Mouse (Mus musculus) cerebellum, adult (tissue): ENCODE data around the gene Scyl1.

Source experiments
- ATAC-seq: cut with Nextera tagmentation; 2 replicates; pipeline ENCODE4 v1.9.2; 2017; ENCODE audit warnings: mild to moderate bottlenecking, moderate library complexity, mixed read lengths; ENCODE audit not compliant: insufficient number of reproducible peaks, low FRiP score, low TSS enrichment

The Scyl1 gene

DNA sequence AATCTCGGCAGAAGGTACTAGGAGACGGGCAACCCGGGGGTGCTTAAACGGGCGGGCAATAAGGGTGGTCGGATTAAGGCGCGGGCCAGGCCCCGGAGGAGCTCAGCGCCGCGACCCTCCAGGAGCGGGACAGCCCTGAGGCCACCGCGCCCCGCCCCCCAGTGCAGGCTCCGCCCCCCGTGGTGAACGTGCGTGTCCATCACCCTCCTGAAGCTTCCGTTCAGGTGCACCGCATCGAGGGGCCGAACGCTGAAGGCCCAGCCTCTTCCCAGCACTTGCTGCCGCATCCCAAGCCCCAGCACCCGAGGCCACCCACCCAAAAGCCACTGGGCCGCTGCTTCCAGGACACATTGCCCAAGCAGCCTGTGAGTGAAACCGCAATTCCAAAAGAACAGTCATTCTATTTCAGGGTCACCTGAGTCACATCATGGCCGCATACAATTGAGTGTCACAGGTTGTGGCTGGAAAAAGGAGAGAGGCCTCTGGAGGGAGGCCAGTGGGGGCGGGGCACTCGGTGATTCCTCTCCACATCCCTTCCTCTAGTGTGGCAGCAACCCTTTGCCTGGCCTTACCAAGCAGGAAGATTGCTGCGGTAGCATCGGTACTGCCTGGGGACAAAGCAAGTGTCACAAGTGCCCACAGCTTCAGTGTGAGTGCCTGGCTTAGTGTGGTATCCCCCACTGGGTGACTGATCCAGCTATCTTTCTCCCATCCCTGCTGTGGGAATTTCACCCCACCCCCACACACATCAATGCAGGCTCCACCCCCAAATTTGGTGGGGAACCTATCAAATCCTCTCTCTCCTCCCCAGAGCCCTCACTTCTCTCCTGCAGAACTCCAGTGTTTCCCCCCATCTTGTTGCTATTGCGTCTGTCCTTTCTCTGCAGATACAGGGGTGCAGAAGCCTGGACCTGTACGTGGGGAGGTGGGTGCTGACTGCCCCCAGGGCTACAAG lies 25.2 kb downstream of the Scyl1 start:
- no peak for ATAC-seq

GRCm38 (mm10) chr19:5743576-5743975 lies 27.6 kb downstream of the Scyl1 start:
- no peak for ATAC-seq

GRCm38 (mm10) chr19:5742241-5742641 lies 29.0 kb downstream of the Scyl1 start:
- peak; percentile 16; the same call in 1 of the 2 replicates for ATAC-seq

GRCm38 (mm10) chr19:5741641-5742240 lies 29.5 kb downstream of the Scyl1 start:
- peak; percentile 58; the same call in 1 of the 2 replicates for ATAC-seq

DNA sequence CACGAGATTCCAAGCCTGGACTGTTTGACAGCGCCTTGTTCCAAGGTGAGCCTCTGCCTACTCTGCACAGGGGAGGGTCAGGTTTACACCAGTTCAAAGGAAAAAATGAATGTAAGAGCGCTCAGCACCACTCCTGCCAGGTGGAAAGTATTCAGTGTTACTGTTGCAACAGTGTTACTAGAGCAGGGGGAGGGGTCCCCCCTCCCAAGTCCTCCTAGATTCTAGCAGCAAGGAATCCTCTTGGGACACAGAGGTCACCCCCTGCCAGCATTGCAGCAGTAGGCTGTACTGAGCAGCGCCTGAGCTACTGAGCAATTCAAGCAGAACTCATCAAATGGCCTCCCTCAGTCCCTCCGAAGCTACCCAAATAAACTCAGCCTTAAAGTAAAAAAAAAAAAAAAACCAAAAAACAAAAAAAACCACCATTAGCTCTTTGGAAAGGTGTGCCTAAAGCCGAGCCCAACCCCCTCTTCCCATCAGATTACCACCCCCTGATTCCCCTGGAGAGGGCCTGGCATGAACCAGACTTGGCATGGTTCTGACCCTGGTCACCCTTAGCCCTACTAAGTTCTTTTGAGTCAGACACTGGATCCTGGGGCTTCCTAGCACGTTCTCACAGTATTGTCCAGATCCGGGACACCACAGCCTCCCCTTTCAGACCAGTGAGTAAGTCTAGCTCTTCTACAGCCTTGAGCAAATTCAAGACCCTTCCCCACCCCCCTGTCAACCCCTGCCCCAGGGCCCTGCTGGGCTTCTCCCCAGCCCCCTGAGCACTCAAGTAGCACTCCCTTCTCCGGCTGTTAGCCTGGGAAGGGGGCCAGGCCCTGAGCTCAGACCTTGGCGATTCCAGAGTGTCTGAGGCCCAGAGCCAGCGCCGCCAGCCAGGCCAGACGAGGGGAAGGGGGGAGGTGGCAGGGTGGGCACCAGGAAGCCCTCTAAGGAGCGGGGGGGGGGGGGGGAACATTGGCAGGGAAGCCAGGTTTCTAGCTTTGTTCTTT lies 30.6 kb downstream of the Scyl1 start, which contains the start of gene Ltbp3:
TSS of gene Ltbp3 (plus strand) at position 585 of the 998 bp plus-strand sequence.
- no peak for ATAC-seq

DNA sequence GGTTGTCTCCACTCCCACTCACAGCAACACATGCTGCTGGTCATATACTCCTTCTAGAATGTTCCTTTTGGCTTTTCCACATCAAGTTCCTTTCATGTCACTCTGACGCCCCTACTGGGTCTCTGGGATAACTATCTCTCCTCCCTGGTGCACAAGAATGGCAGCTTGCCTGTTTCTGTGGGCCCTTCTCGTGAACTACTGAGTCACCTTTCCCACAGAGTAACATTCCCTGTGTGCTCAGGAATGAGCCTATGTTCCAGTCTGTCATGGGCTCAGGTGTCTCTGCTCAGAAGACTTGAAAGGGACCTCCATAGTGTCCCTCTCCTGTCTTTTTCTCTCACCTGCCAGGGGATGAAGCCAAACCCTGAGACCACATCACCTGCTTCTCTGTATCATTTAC lies 31.8 kb downstream of the Scyl1 start:
- no peak for ATAC-seq

- no peak for ATAC-seq
These were observed 36.9 kb downstream of the Scyl1 start for GRCm38 (mm10) chr19:5734325-5734724.

GRCm38 (mm10) chr19:5731264-5731978 lies 39.8 kb downstream of the Scyl1 start:
- peak; percentile 52; the same call in 1 of the 2 replicates for ATAC-seq

DNA sequence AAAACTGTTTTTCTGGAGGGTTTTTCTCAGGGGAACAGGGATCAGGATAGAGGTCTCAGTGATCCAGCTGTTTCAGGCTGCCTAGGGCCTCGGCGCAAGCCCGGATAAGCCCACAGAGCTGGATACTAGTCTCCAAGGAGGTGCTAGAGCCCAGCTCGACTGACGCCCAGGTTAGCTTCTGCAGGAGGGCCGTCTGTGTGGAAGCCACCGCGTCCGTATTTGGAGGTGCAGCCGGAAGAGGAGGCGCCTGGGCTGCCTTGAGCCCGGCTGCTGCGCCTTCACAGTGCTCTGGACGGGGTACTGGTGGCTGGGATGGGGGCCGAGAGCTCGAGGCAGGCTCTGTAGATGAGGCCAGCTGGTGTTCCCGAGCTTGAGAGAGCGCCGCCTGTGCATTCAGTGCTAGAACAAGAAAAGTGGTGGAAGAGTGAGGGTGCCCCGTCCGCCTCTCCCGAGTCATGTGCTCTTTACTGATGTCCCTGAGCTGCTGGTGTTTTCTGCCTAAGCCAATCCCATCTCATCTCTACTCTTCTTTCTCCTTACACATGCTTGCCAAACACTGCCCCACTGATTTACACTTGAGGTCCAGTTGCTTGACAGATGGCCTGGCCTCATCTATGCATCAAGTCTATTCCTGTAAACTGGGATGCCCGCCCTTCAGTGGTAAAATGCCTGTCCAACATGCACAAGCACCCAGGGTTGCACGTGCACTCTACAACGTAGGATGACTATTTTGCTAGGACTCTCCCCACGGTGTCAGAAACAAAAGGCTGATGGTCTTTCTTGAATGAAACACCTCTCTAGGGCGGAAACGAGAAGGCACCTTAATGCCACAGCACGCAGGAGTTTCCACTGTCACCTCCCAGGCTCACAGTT lies 40.7 kb downstream of the Scyl1 start:
- ATAC-seq, result no peak

GRCm38 (mm10) chr19:5729444-5729815 lies 41.8 kb downstream of the Scyl1 start, which contains the start of gene Fam89b:
Fam89b (minus strand) TSS chr19:5729653.
- ATAC-seq, result peak; percentile 63; the same call in 1 of the 2 replicates

GRCm38 (mm10) chr19:5728631-5729443 lies 42.4 kb downstream of the Scyl1 start:
- no peak for ATAC-seq

- no peak; the same call in 1 of the 2 replicates for ATAC-seq
These were observed 43.5 kb downstream of the Scyl1 start for GRCm38 (mm10) chr19:5727701-5728100.

- no peak for ATAC-seq
These were observed 44.1 kb downstream of the Scyl1 start for GRCm38 (mm10) chr19:5726961-5727578.

GRCm38 (mm10) chr19:5725767-5726515 lies 45.3 kb downstream of the Scyl1 start, which contains the start of gene Ehbp1l1:
Ehbp1l1 (minus strand) TSS chr19:5726317.
- no peak for ATAC-seq

GRCm38 (mm10) chr19:5725029-5725707 lies 46.1 kb downstream of the Scyl1 start:
- ATAC-seq, result no peak

GRCm38 (mm10) chr19:5724549-5724941 lies 46.7 kb downstream of the Scyl1 start:
- no peak for ATAC-seq
